Mouse (Mus musculus) layer of hippocampus, postnatal 14 days (tissue): ENCODE measurements around the gene Fam168b. TPM values are rescaled to one million over a fixed set of nuclear protein-coding genes. Genes with fewer than 3 reads are reported as not detected.

Experiments used
- DNase-seq, 2 experiments: peaks; one replicate each; pipeline ENCODE4 v3.0.0; 2021 to 2022; ENCODE audit warnings: low spot score in 2 of 2, mixed read lengths in 1 of 2
- total RNA-seq, 2 experiments: library from RNA; stranded (reverse); gene quantifications; 2 replicates each; pipeline ENCODE4 v1.2.3; 2021

The Fam168b gene
- total RNA-seq, 2 experiments from 2014 or later = 216 to 228 TPM

DNA sequence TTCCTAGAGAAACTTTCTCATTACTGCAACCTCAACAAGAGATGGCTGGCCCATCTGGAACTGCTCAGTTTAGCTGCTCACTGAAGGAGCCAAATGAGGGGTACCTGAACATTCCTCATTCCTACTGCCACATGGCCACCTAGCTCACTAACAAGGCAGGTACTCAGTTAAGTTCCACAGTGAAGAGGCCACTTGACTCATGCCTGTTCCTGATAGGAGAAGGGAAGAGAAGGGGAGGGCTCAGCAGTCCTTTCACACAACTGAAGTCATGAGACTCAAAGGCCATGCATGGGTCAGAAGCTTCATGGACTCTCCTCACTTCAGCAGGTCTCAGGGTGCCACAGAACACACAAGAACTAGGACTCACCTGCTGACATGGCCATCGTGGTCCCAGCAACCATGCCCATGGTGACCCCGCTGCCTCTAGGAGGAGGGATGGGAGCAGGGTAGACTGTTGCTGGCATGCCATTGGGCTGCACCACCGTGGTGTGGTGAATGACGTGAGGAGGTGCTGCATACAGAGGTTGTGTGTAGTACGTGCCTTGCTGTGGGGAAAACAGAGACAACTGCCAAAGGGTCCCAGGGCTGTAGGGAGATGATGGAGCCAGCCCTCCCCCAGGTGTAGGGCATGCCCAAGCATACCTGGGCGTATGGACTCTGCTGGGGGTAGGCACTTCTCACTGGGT, 23.5 kb downstream of the Fam168b start:
- no peak for DNase-seq

GRCm38 (mm10) chr1:34815843-34816242, 27.0 kb downstream of the Fam168b start:
- DNase-seq = no peak

DNA sequence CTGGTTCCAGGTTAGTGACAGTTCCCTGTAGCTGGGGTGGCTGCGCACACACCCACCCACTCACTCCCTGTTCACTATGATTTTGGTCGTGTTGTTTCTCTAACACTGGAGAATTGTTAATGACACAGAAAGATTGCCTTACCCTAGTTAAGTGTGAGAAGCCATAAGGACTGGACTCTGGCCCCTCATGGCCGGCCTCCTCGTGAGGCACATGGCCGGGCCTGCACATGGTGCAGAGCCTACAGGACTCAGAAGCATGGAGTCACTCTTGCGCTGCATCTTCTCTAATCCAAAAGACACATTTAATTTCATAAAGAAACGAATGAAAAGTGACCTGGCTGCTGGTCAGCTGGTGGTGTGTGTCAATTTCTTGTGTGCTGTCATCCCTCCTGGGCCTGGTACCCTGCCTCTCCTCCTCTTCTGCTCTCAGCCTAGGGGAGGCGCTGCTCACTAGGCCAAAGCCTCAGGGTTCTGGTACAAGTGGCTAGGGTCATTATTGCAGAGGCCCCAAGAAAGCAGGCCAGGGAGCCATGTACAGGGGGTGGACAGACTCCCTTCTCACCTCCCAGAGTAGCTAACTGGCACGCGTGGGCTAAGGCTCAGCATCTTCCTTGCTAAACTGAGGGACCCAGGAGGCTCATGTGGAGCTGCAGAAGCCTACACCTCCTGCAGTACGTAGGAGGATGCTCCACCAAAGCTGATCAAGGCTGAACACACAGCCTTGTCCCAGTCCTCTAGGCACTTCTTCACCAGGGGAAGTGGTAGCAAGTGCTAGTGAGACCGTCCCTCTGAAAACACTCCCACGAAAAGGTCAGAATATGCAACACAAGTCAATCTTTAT, 30.2 kb downstream of the Fam168b start:
- DNase-seq = no peak

DNA sequence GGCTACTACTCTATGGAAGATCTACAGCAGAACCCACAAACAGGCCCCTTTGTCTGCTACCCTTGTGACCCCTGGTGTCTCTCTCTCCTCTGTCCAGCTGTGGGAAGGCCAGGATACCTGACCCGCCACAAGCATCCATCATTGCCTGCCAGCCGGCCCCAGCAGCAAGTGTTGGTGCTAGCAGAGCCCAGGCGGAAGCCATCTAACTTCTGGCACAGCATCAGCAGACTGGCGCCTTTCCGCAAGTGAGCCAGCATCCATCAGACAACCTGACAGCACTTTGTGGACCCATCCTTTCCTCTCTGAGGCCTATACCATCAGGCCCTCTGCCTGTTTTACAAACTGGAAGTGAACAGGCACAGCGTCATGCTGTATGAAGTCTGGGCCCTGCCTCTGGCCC, 31.3 kb downstream of the Fam168b start:
- no peak for DNase-seq

DNA sequence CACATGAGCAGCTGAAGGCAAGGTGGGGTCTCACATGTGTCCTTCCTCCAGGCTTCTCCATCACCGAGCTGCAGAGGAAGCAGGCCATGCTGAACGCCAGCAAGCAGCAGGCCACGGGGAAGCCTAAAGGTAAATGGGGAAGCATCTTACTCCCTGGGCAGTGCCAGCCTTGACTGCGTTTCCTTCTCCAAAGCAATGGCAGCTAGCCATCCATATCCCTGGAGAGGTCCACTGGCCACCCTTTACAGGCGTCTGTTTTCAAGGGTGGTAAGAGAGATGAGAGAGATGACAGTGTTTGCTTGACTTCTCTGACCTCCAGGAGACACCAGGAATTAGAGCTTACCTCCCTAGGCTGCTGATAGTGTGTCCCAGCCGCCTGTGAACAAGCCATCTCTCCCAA, 31.8 kb downstream of the Fam168b start:
- DNase-seq = no peak

DNA sequence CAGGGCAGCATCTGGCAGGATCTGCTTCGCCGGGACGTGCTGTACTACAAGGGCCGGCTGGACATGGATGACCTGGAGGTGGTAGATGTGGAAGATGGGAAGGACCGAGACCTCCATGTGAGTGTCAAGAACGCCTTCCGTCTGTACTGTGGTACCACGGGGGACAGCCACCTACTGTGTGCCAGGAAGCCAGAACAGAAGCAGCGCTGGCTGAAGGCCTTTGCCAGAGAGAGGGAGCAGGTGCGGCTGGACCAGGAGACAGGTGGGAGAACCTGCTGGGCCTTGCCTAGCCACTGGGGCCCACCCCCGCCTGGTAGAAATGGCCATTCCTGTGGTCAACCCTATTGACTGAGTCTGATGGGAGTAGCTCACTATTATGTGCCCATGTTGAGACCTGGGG, 32.6 kb downstream of the Fam168b start:
- no peak for DNase-seq

DNA sequence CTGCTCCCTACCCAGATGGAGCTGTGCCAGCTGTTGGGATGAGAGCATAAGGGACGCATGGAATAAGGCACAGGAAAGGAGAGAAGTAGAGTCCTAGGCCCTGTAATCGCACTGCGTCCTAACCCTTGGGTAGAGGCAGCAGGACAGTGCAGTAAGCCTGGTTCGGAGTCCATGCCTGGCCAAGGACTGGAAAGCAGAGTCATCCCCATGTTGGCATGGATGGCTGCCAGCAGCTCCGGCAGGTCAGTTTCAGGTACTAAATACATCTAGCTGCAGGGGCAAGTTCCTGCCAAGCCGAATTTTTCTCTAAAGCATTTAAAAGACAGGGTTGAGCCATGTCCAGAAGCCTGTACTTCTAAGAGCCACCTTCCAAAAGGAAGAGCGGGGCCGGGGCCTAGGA, 34.4 kb downstream of the Fam168b start:
- no peak for DNase-seq

DNA sequence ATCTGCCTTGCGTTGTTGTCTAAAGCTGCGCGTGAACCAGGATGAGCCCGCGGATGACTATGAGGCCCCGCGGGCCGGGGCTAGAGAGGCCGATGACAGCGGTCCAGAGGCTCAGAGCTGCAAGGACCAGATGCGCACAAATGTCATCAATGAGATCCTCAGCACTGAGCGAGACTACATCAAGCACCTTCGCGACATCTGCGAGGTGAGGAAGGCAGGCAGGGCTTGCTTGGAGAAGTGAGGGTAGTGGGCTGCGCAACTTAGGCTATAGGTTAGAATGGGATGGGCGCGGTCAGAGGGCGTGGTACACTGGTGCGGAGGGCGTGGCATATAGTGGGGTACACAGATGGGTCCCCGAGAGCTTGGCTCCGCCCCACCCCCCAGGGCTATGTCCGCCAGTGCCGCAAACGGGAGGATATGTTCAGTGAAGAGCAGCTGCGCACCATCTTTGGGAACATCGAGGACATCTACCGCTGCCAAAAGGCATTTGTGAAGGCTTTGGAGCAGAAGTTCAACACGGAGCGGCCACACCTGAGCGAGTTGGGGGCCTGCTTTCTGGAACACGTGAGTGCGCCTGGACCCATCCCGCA, 36.8 kb downstream of the Fam168b start:
- DNase-seq = no peak

- DNase-seq = no peak
Observed at GRCm38 (mm10) chr1:34804863-34805262, 38.0 kb downstream of the Fam168b start.

- DNase-seq = peak in 1 of 2 experiments; percentile 46
Observed at GRCm38 (mm10) chr1:34802290-34802642, 40.6 kb downstream of the Fam168b start.

GRCm38 (mm10) chr1:34801616-34802289, 41.1 kb downstream of the Fam168b start:
- DNase-seq = peak; percentile 60 to 73

- DNase-seq = no peak
Observed at GRCm38 (mm10) chr1:34799140-34799539, 43.7 kb downstream of the Fam168b start.

- DNase-seq = no peak
Observed at GRCm38 (mm10) chr1:34793304-34794300, 49.3 kb downstream of the Fam168b start.

DNA sequence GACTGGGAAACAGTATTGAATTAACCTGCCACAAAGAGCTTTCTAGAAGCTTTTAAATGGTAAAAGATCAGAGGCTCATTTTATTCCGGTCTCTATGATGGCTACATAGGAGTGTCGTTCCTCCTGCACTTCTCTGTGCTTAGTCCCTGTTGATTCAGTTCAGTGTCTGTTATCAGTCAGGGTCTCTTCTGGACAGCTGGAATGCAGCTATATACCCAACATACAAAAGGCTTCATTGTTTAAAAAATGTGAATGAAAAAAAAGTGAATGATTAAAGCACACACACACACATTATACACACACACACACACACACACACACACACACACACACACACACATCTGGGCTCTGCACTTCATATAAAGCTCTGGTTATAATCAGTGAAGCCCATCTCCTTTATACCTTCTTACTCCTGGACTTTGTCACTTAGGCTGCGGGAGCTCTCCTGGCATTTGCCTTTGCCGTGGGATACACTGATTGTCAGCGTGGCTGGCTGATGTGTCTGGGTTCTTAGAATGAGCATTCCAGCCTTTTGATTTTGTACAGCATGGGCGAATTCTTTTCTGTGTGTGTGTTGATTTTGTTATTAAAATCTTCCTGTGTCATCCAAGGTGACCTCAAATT, 59.2 kb downstream of the Fam168b start:
- DNase-seq = no peak

DNA sequence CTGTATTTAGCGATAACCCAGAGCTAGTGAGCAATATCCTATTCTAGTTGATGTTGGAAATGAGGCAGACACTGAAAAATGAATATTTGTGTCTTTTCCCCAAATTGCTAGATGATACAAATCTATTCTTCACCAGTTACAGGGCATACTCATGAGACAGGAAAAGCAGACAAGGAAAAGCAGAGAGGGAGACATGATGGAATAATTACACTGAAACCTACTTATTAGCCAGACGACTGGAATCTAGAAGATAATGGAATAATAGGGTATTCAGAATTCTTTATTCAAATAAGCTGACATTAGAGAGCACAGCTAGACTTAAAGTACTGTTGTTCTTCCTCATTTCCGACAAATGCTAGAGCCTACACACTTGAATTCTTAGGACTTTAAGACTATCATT, 67.0 kb downstream of the Fam168b start:
- DNase-seq = no peak

DNA sequence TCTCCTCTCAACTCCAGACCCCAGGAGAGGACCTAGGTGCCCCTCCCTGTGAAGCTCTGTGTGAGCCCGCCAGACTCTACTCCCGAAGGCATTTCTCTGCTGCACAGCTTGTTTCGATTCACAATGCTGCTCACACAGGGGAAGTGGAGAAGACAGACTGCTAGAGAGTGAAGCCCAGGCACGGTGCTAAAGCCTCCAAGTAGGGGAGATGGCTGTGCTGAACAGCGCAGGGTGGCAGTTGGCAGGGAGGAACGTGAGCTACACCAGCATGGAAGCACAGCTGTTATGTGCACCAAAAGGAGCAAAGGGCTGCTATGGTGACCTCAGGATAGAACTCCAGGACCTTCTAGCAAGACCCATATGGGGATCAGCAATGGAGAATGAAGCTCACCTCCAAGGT, 74.0 kb downstream of the Fam168b start:
- DNase-seq = no peak

- no peak for DNase-seq
Observed at GRCm38 (mm10) chr1:34767851-34768250, 75.0 kb downstream of the Fam168b start.

DNA sequence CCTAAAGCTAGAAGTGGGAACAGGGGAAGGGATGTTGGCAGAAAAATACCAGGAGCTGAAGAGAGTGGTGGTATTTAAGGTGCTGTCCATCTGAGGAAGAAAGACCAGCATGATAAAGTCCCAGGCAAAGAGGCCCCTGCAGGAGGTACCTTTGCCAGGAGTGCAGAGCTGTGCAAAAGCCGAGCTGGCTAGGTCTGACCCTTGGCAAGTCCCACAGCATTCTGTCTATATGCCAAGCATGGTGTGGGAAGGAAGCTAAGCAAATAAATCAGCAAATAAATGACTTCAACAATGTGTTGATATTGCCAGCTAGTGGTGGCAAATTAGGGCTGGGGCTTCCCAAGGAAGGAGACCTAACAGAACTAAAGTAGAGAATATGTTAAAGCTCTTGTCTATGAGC, 76.0 kb downstream of the Fam168b start:
- no peak for DNase-seq
